Mouse (Mus musculus) lung, adult 18-20 months (tissue): ENCODE data around the gene Ccdc57.

ENCODE experiments used
- DNase-seq, 2 experiments: peaks; one replicate each; pipeline ENCODE4 v3.0.0; 2022; ENCODE audit warnings: mixed read lengths in 2 of 2

Ccdc57 gene

DNA sequence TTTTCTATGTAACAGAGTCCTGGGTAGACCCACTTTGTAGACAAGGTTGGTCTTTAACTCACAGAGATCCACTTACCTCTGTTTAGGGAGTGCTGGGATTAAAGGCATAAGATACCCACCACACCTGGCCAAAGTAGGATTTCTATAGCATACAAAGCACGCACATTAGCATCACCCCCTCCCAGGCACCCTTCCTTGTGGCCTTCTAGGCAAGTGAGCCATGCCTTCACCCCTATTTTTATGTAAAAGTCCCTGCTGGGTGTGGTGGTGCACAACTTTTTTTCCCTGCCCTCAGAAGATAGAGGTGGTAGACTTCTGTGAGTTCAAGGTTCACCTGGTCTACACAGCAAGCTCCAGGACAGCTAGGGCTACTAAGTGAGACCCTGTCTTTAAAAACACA lies 152.8 kb downstream of the Ccdc57 start:
- DNase-seq, result no peak

DNA sequence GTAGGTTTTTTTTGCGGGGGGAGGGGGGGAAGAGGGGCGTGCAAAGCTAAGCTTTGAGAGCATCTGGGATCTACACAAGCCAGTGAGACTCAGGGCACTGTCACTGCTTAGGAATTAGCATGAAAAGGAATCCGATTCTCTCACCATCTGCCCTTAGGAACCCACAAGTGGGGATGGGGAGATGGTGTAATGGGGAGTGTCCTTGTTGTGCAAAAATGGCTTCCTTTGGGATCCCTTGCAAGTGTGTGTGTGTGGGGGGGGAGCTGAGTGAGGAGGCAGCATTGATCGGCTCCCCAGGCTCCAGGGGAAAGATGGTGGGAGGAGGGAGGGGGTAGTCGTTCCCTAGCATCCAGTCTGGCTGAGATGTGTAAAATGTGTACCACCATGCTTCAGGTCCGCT lies 155.5 kb downstream of the Ccdc57 start:
- DNase-seq, result no peak
